Mouse (Mus musculus): ENCODE data around the gene Kcnj8.

DNA sequence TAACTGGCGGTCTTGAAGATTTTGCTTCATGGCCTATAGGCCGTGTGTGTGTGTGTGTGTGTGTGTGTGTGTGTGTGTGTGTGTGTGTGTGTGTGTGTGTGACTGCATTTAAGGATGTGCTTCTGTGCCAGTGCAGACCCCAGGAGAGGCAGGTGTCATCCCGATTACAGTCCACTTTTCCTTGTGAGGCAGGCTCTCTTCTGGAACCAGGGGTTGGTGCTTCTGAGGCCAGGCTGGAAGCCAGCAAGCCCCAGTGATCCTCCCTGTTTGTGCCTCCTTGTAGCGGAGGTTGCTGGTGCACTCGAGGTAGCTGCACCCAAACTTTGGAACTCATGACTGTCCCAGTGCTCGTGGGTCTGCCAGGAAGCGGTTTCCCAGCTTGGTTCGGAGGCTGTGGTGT lies 41.7 kb downstream of the Kcnj8 start:
- no peak for TF ChIP-seq FLI1 (IDR thresholded peaks at IDR 0.05; ENCODE audit: low read length)
- no peak for TF ChIP-seq GATA1 (IDR thresholded peaks at IDR 0.05; ENCODE audit: borderline replicate concordance, low read length)
